Mouse (Mus musculus): ENCODE measurements around the gene Sar1a. TPM values are rescaled to one million over a fixed set of nuclear protein-coding genes. Genes with fewer than 3 reads are reported as not detected.
A peak's percentile ranks its signal among the peaks of the same experiment; 100 is the strongest.

Gene Sar1a
- polyA plus RNA-seq (2012; rRNA removed), result 126 and 128 TPM in 2 replicates

DNA sequence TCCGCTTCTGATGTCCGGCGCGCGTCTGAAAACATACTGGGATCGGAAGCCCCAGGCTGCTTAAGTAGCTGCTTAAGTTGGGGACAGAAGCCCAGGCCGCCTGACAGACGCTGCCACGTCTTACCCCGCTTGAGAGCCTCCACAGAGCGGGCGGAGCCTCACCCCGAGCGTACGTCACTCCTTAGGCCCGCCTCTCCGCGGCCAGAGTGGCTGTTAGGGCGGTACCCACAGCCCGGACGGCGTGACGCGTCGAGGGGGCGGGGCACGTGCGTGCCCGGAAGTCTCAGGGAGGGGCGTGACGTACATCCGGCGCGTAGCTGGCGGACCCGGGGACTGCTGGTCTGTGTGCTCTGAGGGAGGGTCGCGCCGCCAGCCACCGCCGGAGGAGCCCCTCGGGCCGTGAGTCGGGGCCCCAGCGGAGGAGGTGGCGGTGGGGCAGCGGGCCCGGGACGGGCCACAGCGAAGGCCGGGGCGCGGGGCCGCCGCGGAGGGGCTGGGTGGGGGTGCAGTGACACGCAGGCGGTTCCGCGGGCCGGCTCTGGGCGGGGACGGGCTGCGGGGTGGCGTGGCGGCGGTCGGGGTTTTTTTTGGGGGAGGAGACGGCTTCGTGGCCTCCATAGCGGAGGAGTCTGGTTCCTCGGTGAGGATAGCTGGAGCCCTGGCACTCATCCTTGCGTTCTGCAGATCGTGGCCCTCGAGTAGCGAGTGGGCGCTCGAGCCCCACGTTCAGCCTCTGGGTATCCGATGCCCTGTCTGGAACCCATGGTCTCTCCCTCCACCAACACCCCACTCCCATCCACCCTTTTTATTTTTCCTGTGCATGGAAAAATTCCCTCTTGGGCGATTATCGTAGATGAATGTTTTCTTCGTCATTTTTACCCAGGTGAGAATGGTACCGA is at the start of gene Sar1a:
Gene Sar1a (plus strand): TSS at position 285 of the 899 bp plus-strand sequence.
- TF ChIP-seq CTCF (IDR thresholded peaks at IDR 0.05; ENCODE audit: borderline replicate concordance, extremely low read depth, insufficient read depth, insufficient read length) (no peak), POLR2A (IDR thresholded peaks at IDR 0.05; ENCODE audit: borderline replicate concordance, extremely low read depth, insufficient read depth, insufficient read length, poor library complexity, severe bottlenecking) (peak; percentile 90)
- DNase-seq (ENCODE audit: low read depth), result peak; percentile 99

DNA sequence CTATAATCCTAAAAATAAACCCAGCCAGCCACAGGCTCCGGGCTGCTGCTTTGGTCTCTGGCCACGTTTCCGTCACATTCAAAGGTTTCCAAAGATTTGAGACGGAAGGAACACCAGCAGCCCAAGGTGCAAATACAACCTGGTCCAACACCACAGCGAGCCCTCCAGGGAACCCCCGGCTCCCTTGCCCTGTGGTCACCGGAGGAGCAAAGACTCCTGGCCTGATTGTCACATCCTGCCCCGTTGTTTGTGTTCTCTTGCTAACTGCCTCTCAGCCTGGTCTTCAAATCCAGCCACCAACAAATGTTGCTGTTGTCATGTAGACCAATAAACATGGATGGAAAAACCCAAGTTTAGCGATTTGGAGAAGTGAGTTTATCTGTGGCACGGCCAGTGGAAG is 47.7 kb upstream of the Sar1a start:
- DNase-seq (ENCODE audit: low read depth), result no peak
- TF ChIP-seq CTCF (IDR thresholded peaks at IDR 0.05; ENCODE audit: borderline replicate concordance, extremely low read depth, insufficient read depth, insufficient read length), result no peak
- no peak for TF ChIP-seq POLR2A (IDR thresholded peaks at IDR 0.05; ENCODE audit: borderline replicate concordance, extremely low read depth, insufficient read depth, insufficient read length, poor library complexity, severe bottlenecking)

DNA sequence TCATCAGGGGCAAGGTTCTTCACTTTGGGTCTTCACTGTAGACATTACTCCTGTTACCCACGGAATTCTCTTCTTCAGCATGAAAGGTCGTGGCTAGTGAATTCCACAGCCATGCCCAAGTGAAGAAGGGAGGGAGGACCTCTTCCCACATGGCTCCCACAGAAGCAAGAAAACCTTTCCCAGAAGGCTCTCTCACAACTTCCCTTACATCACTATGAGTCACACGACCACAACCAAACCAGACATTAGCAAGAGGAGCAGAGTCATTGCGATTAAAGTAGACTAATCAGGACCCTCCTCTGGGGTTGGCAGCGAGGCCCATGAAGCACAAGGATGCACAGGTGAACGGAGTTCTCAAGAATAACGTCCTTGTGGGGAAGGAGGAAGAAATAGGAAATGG is 43.0 kb upstream of the Sar1a start:
- no peak for TF ChIP-seq CTCF (IDR thresholded peaks at IDR 0.05; ENCODE audit: borderline replicate concordance, extremely low read depth, insufficient read depth, insufficient read length)
- no peak for TF ChIP-seq POLR2A (IDR thresholded peaks at IDR 0.05; ENCODE audit: borderline replicate concordance, extremely low read depth, insufficient read depth, insufficient read length, poor library complexity, severe bottlenecking)
- DNase-seq (ENCODE audit: low read depth), result no peak

DNA sequence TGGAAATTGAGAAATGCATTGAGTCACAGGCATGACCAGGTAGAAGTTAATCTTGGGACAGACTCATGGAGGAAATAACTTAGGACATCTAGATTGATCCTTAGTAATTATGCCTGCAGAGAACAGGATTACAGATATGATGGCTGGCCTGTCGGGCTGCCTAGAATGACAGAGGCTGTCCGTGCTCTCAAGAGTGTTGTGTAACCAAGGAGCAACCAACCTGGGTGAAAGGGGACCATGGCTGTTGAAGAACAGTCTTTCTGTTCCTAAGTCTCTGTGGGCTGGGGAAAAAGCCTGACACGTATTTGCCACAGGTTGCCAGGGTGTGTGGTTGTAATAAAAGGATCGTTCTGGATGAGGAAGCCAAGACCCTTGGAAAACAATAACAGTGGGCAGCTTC is 39.7 kb upstream of the Sar1a start:
- TF ChIP-seq CTCF (IDR thresholded peaks at IDR 0.05; ENCODE audit: borderline replicate concordance, extremely low read depth, insufficient read depth, insufficient read length), result no peak
- TF ChIP-seq POLR2A (IDR thresholded peaks at IDR 0.05; ENCODE audit: borderline replicate concordance, extremely low read depth, insufficient read depth, insufficient read length, poor library complexity, severe bottlenecking), result no peak
- no peak for DNase-seq (ENCODE audit: low read depth)

DNA sequence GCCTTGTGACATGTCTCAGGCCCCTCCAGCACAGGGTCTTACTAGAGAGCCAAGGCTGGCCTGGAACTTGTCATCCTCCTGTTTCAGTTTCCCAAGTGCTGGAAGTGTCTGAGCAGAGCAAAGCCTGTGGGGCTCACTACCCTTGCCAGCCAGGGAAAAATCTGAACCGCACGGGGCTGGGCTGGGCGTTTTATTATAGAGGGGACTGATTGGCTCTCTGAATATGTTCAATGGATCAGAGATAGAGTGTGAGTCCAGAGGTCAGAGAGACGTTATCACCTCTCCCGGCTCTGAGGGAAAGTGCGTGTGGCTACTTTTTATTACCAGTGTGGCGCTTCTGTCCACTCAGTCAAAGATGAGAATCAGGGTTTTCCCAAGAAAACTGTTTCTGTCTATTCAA is 33.5 kb upstream of the Sar1a start:
- no peak for TF ChIP-seq CTCF (IDR thresholded peaks at IDR 0.05; ENCODE audit: borderline replicate concordance, extremely low read depth, insufficient read depth, insufficient read length)
- no peak for TF ChIP-seq POLR2A (IDR thresholded peaks at IDR 0.05; ENCODE audit: borderline replicate concordance, extremely low read depth, insufficient read depth, insufficient read length, poor library complexity, severe bottlenecking)
- DNase-seq (ENCODE audit: low read depth), result no peak

DNA sequence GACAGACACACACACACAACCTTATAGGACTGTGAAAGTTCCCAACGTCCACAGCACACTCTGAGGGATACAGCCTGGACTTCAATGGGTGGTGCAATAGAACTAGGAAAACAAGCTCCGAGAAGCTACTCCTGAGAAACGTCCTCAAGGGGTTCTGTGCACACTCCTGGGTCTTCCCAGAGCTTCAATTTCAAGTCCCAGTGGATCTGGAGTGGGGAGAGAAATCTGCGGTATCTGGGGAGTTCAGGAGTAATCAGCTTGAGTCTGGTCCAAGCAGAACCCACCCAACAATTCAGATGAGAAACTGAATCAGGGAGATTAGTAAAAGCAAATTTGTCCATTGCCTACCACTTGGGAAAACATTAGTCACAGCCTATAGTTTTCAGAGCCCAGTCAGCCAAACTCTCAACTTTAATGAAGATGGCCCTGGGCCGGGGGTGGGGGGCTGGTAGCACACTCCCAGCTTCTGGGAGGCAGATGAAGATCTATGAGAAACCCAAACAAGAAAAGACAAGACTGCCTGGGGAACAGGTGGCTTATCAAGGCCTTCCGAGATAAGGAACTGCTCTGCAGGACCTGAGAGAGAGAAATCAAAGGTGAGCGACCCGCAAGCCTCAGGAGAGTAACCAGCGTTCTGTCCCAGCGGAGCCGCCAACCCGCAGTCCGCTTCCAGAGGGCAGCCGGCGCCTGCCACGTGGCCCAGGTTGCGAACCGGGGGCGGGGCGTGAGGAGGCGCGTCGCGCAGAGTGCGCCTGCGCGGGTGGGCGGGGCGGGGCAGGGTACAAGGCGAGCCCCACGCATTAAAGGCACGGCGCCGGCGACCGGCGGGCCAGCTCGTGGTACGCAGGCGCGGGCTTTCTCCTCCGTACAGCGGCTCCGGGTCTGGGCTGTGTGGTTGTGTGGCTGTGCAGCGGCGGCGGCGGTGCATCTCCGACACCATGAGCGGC is 32.0 kb upstream of the Sar1a start, which contains the start of gene Ppa1:
Gene Ppa1 (plus strand): TSS at position 763 of the 947 bp plus-strand sequence.
- TF ChIP-seq CTCF (IDR thresholded peaks at IDR 0.05; ENCODE audit: borderline replicate concordance, extremely low read depth, insufficient read depth, insufficient read length), result no peak
- peak; percentile 91; the same call in 1 of the 2 replicates for TF ChIP-seq POLR2A (IDR thresholded peaks at IDR 0.05; ENCODE audit: borderline replicate concordance, extremely low read depth, insufficient read depth, insufficient read length, poor library complexity, severe bottlenecking)
- peak; percentile 96 for DNase-seq (ENCODE audit: low read depth)

DNA sequence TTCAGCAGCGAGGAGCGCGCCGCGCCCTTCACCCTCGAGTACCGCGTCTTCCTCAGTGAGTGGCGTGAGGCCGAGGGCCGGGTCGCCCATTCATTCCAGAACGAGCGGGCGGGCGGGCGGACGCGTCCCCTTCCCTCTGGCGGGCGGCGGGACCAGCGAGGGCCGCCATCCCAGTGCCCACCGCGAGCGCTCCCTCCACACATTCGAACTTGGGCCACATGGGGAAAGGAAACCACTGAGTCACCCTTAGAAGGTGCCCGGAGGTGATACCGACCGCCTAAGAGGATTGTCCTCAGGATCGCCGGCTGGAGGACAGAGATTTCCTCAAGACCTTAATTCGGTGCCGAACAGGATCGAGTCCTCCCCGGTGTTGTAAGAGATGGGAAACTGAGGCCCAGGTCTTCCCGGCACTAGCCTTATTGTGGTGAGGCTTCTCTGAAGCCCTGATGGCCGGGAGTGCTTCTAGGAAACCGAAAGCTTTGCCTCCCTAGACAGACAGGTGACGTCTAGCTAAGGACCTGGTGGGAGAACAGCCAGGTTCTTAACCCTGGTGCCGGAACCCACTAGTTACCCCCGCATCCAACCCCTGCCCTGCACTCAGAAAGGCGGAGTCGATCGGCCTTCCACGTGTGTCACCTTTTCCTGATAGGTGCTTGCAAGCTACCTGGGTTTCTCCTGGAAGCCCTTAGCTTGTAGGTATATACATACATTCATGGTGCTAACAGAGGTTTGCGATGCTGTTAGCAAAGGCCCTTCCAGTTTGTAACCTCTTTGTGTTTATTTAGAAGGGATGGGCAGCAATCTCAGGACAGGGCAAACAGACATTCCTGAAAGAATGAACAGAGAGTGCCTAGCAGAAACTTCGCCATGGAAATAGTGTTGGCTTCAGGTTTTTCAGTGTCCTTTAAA is 31.1 kb upstream of the Sar1a start:
- DNase-seq (ENCODE audit: low read depth), result no peak

DNA sequence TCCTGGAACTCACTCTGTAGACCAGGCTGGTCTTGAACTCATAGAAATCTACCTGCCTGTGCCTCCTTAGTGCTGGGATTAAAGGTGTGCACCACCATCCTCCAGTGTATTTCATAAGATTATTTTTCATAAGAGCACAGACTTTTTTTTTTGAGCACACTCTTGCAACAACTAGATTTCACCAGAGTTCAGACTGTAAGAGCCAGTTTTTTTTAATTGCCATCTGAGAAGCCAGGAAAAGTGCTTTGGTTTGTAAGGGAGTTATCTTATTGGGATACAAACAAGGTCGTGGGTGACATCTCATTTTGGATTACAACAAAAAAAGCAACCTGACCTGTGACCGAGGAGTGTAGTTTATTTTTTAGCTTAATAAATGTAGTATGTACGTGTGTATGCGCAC is 26.0 kb upstream of the Sar1a start:
- no peak for DNase-seq (ENCODE audit: low read depth)
- TF ChIP-seq CTCF (IDR thresholded peaks at IDR 0.05; ENCODE audit: borderline replicate concordance, extremely low read depth, insufficient read depth, insufficient read length) (no peak), POLR2A (IDR thresholded peaks at IDR 0.05; ENCODE audit: borderline replicate concordance, extremely low read depth, insufficient read depth, insufficient read length, poor library complexity, severe bottlenecking) (no peak)

More for the DNA sequence above, 31.1 kb upstream of the Sar1a start:
- TF ChIP-seq POLR2A (IDR thresholded peaks at IDR 0.05; ENCODE audit: borderline replicate concordance, extremely low read depth, insufficient read depth, insufficient read length, poor library complexity, severe bottlenecking) (no peak), CTCF (IDR thresholded peaks at IDR 0.05; ENCODE audit: borderline replicate concordance, extremely low read depth, insufficient read depth, insufficient read length) (no peak)

DNA sequence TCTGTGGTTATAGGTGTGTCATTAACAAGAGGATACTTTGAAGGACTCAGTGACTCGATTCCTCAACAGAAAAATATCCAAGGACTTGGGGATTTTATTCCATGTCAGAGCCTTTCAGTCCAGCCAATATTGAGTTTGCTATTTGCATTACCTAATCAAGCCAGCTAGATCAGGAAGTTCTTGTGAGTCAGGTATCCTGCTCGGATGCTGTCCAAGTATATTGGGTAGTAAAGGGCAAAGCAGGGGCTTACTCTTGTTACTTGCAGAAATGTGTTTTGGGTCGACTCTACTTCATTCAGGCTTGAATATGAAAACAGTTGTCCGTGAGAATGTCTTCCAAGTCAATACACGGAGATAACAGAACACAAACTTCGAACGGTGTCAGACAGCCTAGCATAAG is 25.4 kb upstream of the Sar1a start:
- DNase-seq (ENCODE audit: low read depth), result no peak
- TF ChIP-seq CTCF (IDR thresholded peaks at IDR 0.05; ENCODE audit: borderline replicate concordance, extremely low read depth, insufficient read depth, insufficient read length) (no peak), POLR2A (IDR thresholded peaks at IDR 0.05; ENCODE audit: borderline replicate concordance, extremely low read depth, insufficient read depth, insufficient read length, poor library complexity, severe bottlenecking) (no peak)

DNA sequence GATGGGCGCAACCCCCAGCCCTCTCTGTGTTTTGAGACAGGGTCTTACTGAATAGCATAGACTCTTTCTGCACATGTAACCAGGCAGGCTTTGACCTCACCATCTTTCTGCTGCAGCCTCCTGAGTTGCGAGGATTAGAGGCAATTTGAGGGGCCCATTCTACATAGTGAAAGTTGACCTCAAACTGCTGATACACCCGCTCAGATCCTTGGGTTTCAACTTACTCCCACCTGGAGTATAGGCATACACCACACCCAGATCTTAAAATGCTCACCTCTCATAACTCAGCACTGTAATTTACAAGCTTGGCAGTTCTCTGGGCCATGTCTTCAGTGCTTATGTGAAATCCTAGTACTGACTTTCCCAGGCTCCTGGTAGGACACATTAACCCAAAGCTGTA is 24.9 kb upstream of the Sar1a start:
- no peak for TF ChIP-seq POLR2A (IDR thresholded peaks at IDR 0.05; ENCODE audit: borderline replicate concordance, extremely low read depth, insufficient read depth, insufficient read length, poor library complexity, severe bottlenecking)
- no peak for TF ChIP-seq CTCF (IDR thresholded peaks at IDR 0.05; ENCODE audit: borderline replicate concordance, extremely low read depth, insufficient read depth, insufficient read length)
- DNase-seq (ENCODE audit: low read depth), result no peak

Data from brain, embryonic 14.5 days (tissue).